Comparison of ENCODE assay signal across 9 mouse cellular contexts in genomic region chr9:57969736-57970495, GRCm38 (mm10). TPM values are rescaled to one million over a fixed set of nuclear protein-coding genes. Genes with fewer than 3 reads are reported as not detected.
DNase-seq lines count a peak whose midpoint lies in the region; ATAC-seq and TF ChIP-seq lines count a peak whose summit lies in the region.
"Had no signal": no experiment of that assay in that cellular context is flagged by ENCODE, and none has a peak within 500 bp of the region (broad histone marks: within the 10 kb centered on the region; RNA-seq: fewer than 3 reads in every experiment).

No protein-coding gene starts in this region.

- H3K4me2 ChIP-seq in midbrain, embryonic 11.5 days = no peak overlapping the region
- no peak overlapping the region for H3K4me2 ChIP-seq in midbrain, embryonic 13.5 days (replicated peaks)
- H3K4me2 ChIP-seq: limb, embryonic 15.5 days had no signal

- peak overlapping the region; percentile 90 for H3K27ac ChIP-seq in heart, adult 2 months
- H3K27ac ChIP-seq in heart, embryonic 10.5 days = no peak overlapping the region
- no peak overlapping the region for H3K27ac ChIP-seq in midbrain, embryonic 11.5 days (ENCODE audit: low read depth, low read length)
- no peak overlapping the region for H3K27ac ChIP-seq in midbrain, embryonic 13.5 days
- H3K27ac ChIP-seq: limb, embryonic 15.5 days had no signal

- peaks cover 2% of the 10 kb centered on the region; the same call in 1 of the 2 replicates for H3K36me3 ChIP-seq in heart, adult 2 months (ENCODE audit: control insufficient read depth, insufficient read depth, low read length)
- H3K36me3 ChIP-seq in heart, embryonic 10.5 days = no peaks in the 10 kb centered on the region
- H3K36me3 ChIP-seq in midbrain, embryonic 11.5 days (ENCODE audit: control insufficient read depth, insufficient read depth, low read length) = no peaks in the 10 kb centered on the region
- H3K36me3 ChIP-seq in midbrain, embryonic 13.5 days = no peaks in the 10 kb centered on the region
- H3K36me3 ChIP-seq: limb, embryonic 15.5 days had no signal

- TF ChIP-seq EP300 in heart, adult 2 months (IDR thresholded peaks at IDR 0.05; ENCODE audit: insufficient read depth, low read depth, low read length) = peak; percentile 95; the same call in 1 of the 2 replicates

- H3K79me2 ChIP-seq in heart, adult 2 months (replicated peaks; ENCODE audit: control insufficient read depth, insufficient read depth, low read length) = no peaks in the 10 kb centered on the region

- DNase-seq in heart, adult 2 months = peak; percentile 69 to 76
- DNase-seq in heart, embryonic 10.5 days (ENCODE audit: low spot score) = no peak
- DNase-seq in midbrain, embryonic 11.5 days (ENCODE audit: low spot score, missing footprints) = peak; percentile 81
- DNase-seq in heart, postnatal 25 days (ENCODE audit: low spot score) = peak; percentile 71
- DNase-seq in thymus, postnatal 0 days (ENCODE audit: low spot score) = peak; percentile 77
- DNase-seq in left cerebral cortex, postnatal 25 days (ENCODE audit: low spot score in 2 of 2) = no peak
- DNase-seq in cerebellum, postnatal 4 days (ENCODE audit: low spot score in 2 of 2) = no peak

- WGBS in heart, adult 2 months = 47% methylated on average over 11 of the region's 11 CpGs
- WGBS in heart, embryonic 10.5 days = 72% methylated on average over 11 of the region's 11 CpGs
- WGBS in midbrain, embryonic 11.5 days = 70% methylated on average over 11 of the region's 11 CpGs
- WGBS in midbrain, embryonic 13.5 days = 76% methylated on average over 11 of the region's 11 CpGs

- no peak overlapping the region for H3K9ac ChIP-seq in heart, adult 2 months (ENCODE audit: low read depth, low read length)
- H3K9ac ChIP-seq in midbrain, embryonic 11.5 days (ENCODE audit: low read length) = no peak overlapping the region
- H3K9ac ChIP-seq in midbrain, embryonic 13.5 days (replicated peaks) = no peak overlapping the region
- H3K9ac ChIP-seq: limb, embryonic 15.5 days had no signal

- H3K4me1 ChIP-seq in heart, adult 2 months (ENCODE audit: control insufficient read depth, insufficient read depth, low read length) = peaks cover 51% of the 10 kb centered on the region
- H3K4me1 ChIP-seq in heart, embryonic 10.5 days = peaks cover 49% of the 10 kb centered on the region
- no peaks in the 10 kb centered on the region for H3K4me1 ChIP-seq in midbrain, embryonic 11.5 days (ENCODE audit: control insufficient read depth, insufficient read depth, low read length)
- H3K4me1 ChIP-seq in midbrain, embryonic 13.5 days (replicated peaks) = no peaks in the 10 kb centered on the region

- 0 out of 2 replicates have a peak, but pooled peaks have one; percentile 29 for TF ChIP-seq POLR2A in heart, adult 2 months (IDR thresholded peaks at IDR 0.05; ENCODE audit: insufficient read depth, low read depth, low read length)

- TF ChIP-seq CTCF in heart, adult 2 months (IDR thresholded peaks at IDR 0.05) = no peak

- no peaks in the 10 kb centered on the region for H3K9me3 ChIP-seq in heart, embryonic 10.5 days
- no peaks in the 10 kb centered on the region for H3K9me3 ChIP-seq in midbrain, embryonic 11.5 days (ENCODE audit: control insufficient read depth, low read length)
- no peaks in the 10 kb centered on the region for H3K9me3 ChIP-seq in midbrain, embryonic 13.5 days
- H3K9me3 ChIP-seq: limb, embryonic 15.5 days had no signal

- no peak for ATAC-seq in midbrain, embryonic 11.5 days (ENCODE audit: low FRiP score)
- no peak; the same call in 1 of the 2 replicates for ATAC-seq in midbrain, embryonic 13.5 days

- intact Hi-C loops in heart, adult 2 months (cut with DNase I) = loop anchor here (1.0 kb wide), 1 partner anchor 30 kb away; the partner anchor contains the start of gene Sema7a
- intact Hi-C loops in heart, postnatal 25 days (cut with DNase I) = loop anchor here (5.0 kb wide), 1 partner anchor 33 kb away; no protein-coding TSS in a partner anchor
- intact Hi-C loops in left cerebral cortex, postnatal 25 days (cut with DNase I) = no loop called here

- no peak overlapping the region for H3K4me3 ChIP-seq in heart, adult 2 months
- no peak overlapping the region for H3K4me3 ChIP-seq in heart, embryonic 10.5 days
- no peak overlapping the region for H3K4me3 ChIP-seq in midbrain, embryonic 11.5 days (ENCODE audit: low read depth, low read length)
- no peak overlapping the region for H3K4me3 ChIP-seq in midbrain, embryonic 13.5 days (replicated peaks)
- H3K4me3 ChIP-seq: limb, embryonic 15.5 days had no signal

- H3K27me3 ChIP-seq in heart, adult 2 months (ENCODE audit: control insufficient read depth, insufficient read depth, low read length) = no peaks in the 10 kb centered on the region
- peaks cover 2% of the 10 kb centered on the region; the same call in 1 of the 2 replicates for H3K27me3 ChIP-seq in heart, embryonic 10.5 days (ENCODE audit: insufficient read depth, poor library complexity, severe bottlenecking)
- H3K27me3 ChIP-seq in midbrain, embryonic 11.5 days (ENCODE audit: control insufficient read depth, insufficient read depth, low read length) = no peaks in the 10 kb centered on the region
- H3K27me3 ChIP-seq in midbrain, embryonic 13.5 days = no peaks in the 10 kb centered on the region
- H3K27me3 ChIP-seq: limb, embryonic 15.5 days had no signal

RNA-seq across cellular contexts. Expression of gene Sema7a, which starts 30.0 kb away (rescaled TPM):
- 10 to 100 TPM; 26.7 to 31.1 TPM for total RNA-seq in heart, adult 2 months (2021)
- polyA plus RNA-seq in heart, adult 2 months (2012; rRNA removed) = 29.0 and 31.3 TPM in 2 replicates
- 0.16 TPM in 1 of 2 replicates, not detected in the other for polyA plus RNA-seq in heart, embryonic 10.5 days (2016; fragmentation: Nextera tagmentation; extraction: Ambion mirVana)
- 0.78 and 1.0 TPM in 2 replicates for polyA plus RNA-seq in midbrain, embryonic 11.5 days (2014; fragmentation: Nextera tagmentation; extraction: Ambion mirVana)
- 1.9 and 2.7 TPM in 2 replicates for polyA plus RNA-seq in midbrain, embryonic 13.5 days (2015; fragmentation: Nextera tagmentation; extraction: Ambion mirVana)
- 10 to 100 TPM; 18.8 to 28.5 TPM for total RNA-seq in heart, postnatal 25 days (2021)
- polyA plus RNA-seq in thymus, postnatal 0 days (2015; fragmentation: Nextera tagmentation; extraction: Ambion mirVana) = 3.4 and 4.0 TPM in 2 replicates
- total RNA-seq in left cerebral cortex, postnatal 25 days (2021) = 100 to 1,000 TPM; 139 to 145 TPM

RNA-seq across cellular contexts. Expression of gene Cyp11a1, which starts 36.3 kb away (rescaled TPM):
- total RNA-seq in heart, adult 2 months (2021) = under 1 TPM in 1 of 2 experiments, not detected in 1; 0.29 TPM
- polyA plus RNA-seq in heart, adult 2 months (2012; rRNA removed) = 0.06 and 0.29 TPM in 2 replicates
- polyA plus RNA-seq in heart, embryonic 10.5 days (2016; fragmentation: Nextera tagmentation; extraction: Ambion mirVana) = 0.10 TPM in 1 of 2 replicates, not detected in the other
- polyA plus RNA-seq in midbrain, embryonic 11.5 days (2014; fragmentation: Nextera tagmentation; extraction: Ambion mirVana) = 0.12 TPM in 1 of 2 replicates, not detected in the other
- polyA plus RNA-seq in midbrain, embryonic 13.5 days (2015; fragmentation: Nextera tagmentation; extraction: Ambion mirVana) = 0.30 and 0.38 TPM in 2 replicates
- not detected for total RNA-seq in heart, postnatal 25 days (2021)
- polyA plus RNA-seq in thymus, postnatal 0 days (2015; fragmentation: Nextera tagmentation; extraction: Ambion mirVana) = 2.2 and 2.7 TPM in 2 replicates
- 1 to 10 TPM; 3.5 to 6.7 TPM for total RNA-seq in left cerebral cortex, postnatal 25 days (2021)

RNA-seq across cellular contexts. Expression of gene Ubl7, which starts 59.1 kb away (rescaled TPM):
- 10 to 100 TPM; 75.2 to 83.2 TPM for total RNA-seq in heart, adult 2 months (2021)
- polyA plus RNA-seq in heart, adult 2 months (2012; rRNA removed) = 139 and 142 TPM in 2 replicates
- 110 TPM in 2 replicates for polyA plus RNA-seq in heart, embryonic 10.5 days (2016; fragmentation: Nextera tagmentation; extraction: Ambion mirVana)
- polyA plus RNA-seq in midbrain, embryonic 11.5 days (2014; fragmentation: Nextera tagmentation; extraction: Ambion mirVana) = 111 and 112 TPM in 2 replicates
- polyA plus RNA-seq in midbrain, embryonic 13.5 days (2015; fragmentation: Nextera tagmentation; extraction: Ambion mirVana) = 169 and 170 TPM in 2 replicates
- 10 to 100 TPM; 70.8 to 80.1 TPM for total RNA-seq in heart, postnatal 25 days (2021)
- 125 and 133 TPM in 2 replicates for polyA plus RNA-seq in thymus, postnatal 0 days (2015; fragmentation: Nextera tagmentation; extraction: Ambion mirVana)
- 100 to 1,000 TPM; 103 to 113 TPM for total RNA-seq in left cerebral cortex, postnatal 25 days (2021)

Comparison
In these comparisons a context has a peak if more than half of its experiments do, and no peak if none do; other contexts are left out.
1. DNase-seq: peak in heart, adult 2 months (2 of 2), midbrain, embryonic 11.5 days (single experiment), heart, postnatal 25 days (single experiment) and thymus, postnatal 0 days (single experiment); none in heart, embryonic 10.5 days (single experiment), left cerebral cortex, postnatal 25 days (0 of 2) and cerebellum, postnatal 4 days (0 of 2).